Mouse (Mus musculus): ENCODE results near the gene Fbxo30. TPM values are rescaled to one million over a fixed set of nuclear protein-coding genes. Genes with fewer than 3 reads are reported as not detected.

Fbxo30 gene
- polyA plus RNA-seq (2015; fragmentation: Nextera tagmentation; extraction: Ambion mirVana): 11.9 and 20.3 TPM in 2 replicates

GRCm38 (mm10) chr10:11280578-11281463 is at the start of gene Fbxo30:
TSS of gene Fbxo30 (plus strand) at chr10:11281330.

DNA sequence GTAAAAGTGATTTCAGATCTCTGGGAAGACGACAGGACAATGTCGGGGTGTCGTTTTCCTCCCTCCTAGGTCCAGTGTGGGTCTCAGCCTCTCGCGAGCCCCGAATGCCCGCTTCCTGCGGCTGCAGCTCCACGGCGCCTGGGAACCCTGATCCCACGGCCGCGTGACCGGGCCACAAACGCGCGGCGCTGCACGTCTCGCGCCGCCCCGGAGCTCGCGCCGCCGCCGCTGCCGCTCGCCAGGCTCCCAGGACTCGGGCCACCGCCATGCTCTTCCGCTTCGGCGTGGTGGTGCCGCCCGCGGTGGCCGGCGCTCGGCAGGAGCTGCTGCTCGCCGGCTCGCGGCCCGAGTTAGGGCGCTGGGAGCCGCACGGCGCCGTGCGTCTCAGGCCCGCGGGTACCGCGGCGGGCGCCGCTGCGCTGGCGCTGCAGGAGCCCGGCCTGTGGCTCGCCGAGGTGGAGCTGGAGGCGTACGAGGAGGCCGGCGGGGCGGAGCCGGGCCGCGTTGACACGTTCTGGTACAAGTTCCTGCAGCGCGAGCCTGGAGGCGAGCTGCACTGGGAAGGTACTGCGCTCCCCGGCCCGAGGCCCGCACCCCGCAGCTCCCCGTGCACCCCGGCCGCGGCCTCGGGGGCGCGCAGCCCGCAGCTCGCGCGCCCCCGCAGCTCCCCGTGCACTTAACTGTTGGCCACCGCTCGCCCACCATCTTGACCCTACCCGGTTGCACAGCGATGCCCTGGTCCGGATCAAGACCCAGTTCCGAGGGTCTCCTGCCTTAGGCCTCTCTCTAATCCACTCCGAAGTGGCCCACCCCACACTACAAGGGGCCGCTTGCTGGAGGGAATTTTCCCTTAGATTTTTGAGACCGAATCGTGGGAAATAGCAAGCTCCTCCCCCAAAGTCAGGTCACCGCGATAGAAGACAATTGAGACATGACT is 62.3 kb downstream of the Fbxo30 start, which contains the start of gene Epm2a:
Gene Epm2a (plus strand): TSS at position 200 of the 937 bp plus-strand sequence.

Other genes starting within 250 kb of the Fbxo30 start
- not detected in 2 replicates for gene Grm1, start 199.0 kb upstream of the Fbxo30 start, polyA plus RNA-seq (2015; fragmentation: Nextera tagmentation; extraction: Ambion mirVana)
- 6.9 and 11.1 TPM in 2 replicates for gene Shprh, start 131.9 kb upstream of the Fbxo30 start, polyA plus RNA-seq (2015; fragmentation: Nextera tagmentation; extraction: Ambion mirVana)
- 0.41 and 1.8 TPM in 2 replicates for gene Epm2a, start 62.1 kb downstream of the Fbxo30 start, polyA plus RNA-seq (2015; fragmentation: Nextera tagmentation; extraction: Ambion mirVana)

Data from adrenal gland, postnatal 0 days (tissue).